Mouse (Mus musculus) G1E (cell line): Measurements from ENCODE around the gene Armc8. TPM values are rescaled to one million over a fixed set of nuclear protein-coding genes. Genes with fewer than 3 reads are reported as not detected.

Source experiments
- ATAC-seq: 2 replicates; pipeline ENCODE4 v1.8.0; 2016; ENCODE audit warnings: mild to moderate bottlenecking; ENCODE audit not compliant: insufficient number of reproducible peaks, poor library complexity, low FRiP score, severe bottlenecking; ENCODE audit errors: extremely low read depth
- DNase-seq: peaks from one replicate; pipeline ENCODE4 v3.0.0; 2012; ENCODE audit warnings: low spot score
- H3K27me3 ChIP-seq: 2 replicates; pipeline ENCODE4 v1.6.1; 2012; ENCODE audit warnings: mild to moderate bottlenecking, low read length, inconsistent platforms; ENCODE audit not compliant: insufficient read depth
- H3K36me3 ChIP-seq: replicated peaks from 2 replicates; pipeline ENCODE3; 2012; ENCODE audit warnings: mild to moderate bottlenecking, inconsistent platforms
- H3K4me1 ChIP-seq: 2 replicates; pipeline ENCODE4 v1.6.1; 2012; ENCODE audit warnings: low read depth, low read length, inconsistent platforms, mixed read lengths; ENCODE audit not compliant: insufficient read depth
- H3K4me3 ChIP-seq: 2 replicates; pipeline ENCODE4 v1.5.1; 2012; ENCODE audit warnings: low read depth, mild to moderate bottlenecking, inconsistent platforms, low read length, moderate library complexity, mixed read lengths
- H3K9me3 ChIP-seq: replicated peaks from 2 replicates; pipeline ENCODE4 v1.6.1; 2012; ENCODE audit warnings: inconsistent platforms
- CTCF ChIP-seq: IDR thresholded peaks from 2 replicates; pipeline ENCODE4 v1.5.1; 2012; ENCODE audit warnings: low read depth, low read length, inconsistent platforms, mixed read lengths
- GATA1 ChIP-seq: IDR thresholded peaks from 2 replicates; pipeline ENCODE4 v1.6.1; 2012; ENCODE audit warnings: borderline replicate concordance, low read length, inconsistent platforms, mixed read lengths
- GATA2 ChIP-seq: IDR thresholded peaks from 2 replicates; pipeline ENCODE4 v1.6.1; 2012; ENCODE audit warnings: low read depth, low read length, inconsistent platforms, borderline replicate concordance
- POLR2AphosphoS5 ChIP-seq: IDR thresholded peaks from 2 replicates; pipeline ENCODE4 v1.6.1; 2012; ENCODE audit warnings: low read depth, low read length, inconsistent platforms; ENCODE audit not compliant: insufficient replicate concordance
- TAL1 ChIP-seq: conservative IDR thresholded peaks from 2 replicates; pipeline ENCODE4 v1.6.1; 2012; ENCODE audit warnings: low read depth, low read length, inconsistent platforms, mixed read lengths
- polyA plus RNA-seq: library from polyadenylated mRNA; stranded (reverse); fragments of >175 nt; gene quantifications from 2 replicates; pipeline ENCODE4 v1.2.3, GENCODE M21; 2012
- total RNA-seq, 2 experiments: library from RNA; stranded (forward) in 1 of 2; stranded (reverse) in 1 of 2; fragments of 200-1000 nt in 1 of 2; fragments of >200 nt in 1 of 2; fragmentation: Nextera tagmentation in 1 of 2; gene quantifications; 2 replicates each; pipeline ENCODE4 v1.2.3; 2014 to 2017

Gene Armc8
- total and polyA plus RNA-seq, 3 experiments: 3.6 to 29.1 (median 27.8) TPM

DNA sequence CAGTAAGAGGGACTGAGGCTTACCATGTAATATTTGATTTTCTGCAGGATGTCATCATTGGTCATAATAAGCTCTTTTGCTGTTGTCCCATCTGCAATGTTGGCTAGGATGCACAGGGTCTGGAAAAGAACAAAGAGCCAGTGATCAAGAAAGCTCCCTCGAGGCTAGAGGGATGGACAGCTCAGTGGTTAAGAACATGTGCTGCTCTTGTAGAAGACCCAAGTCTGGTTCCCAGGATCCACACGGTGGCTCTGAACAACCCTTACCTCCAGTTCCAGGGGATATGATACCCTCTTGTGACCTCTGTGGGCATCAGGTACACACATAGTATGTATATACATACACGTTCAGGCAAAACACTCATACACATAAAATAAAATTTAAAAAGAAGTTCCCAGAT lies 80.9 kb downstream of the Armc8 start:
- H3K9me3 ChIP-seq: no peaks in the 10 kb centered on the region
- DNase-seq: no peak
- no peak for TF ChIP-seq CTCF
- TF ChIP-seq POLR2AphosphoS5: no peak
- no peak for TF ChIP-seq GATA1
- no peak for TF ChIP-seq TAL1
- TF ChIP-seq GATA2: no peak
- H3K36me3 ChIP-seq: peaks cover 86% of the 10 kb centered on the region
- no peak overlapping the region for H3K4me3 ChIP-seq
- H3K27me3 ChIP-seq: no peaks in the 10 kb centered on the region
- no peak for ATAC-seq
- H3K4me1 ChIP-seq: peaks cover 27% of the 10 kb centered on the region

DNA sequence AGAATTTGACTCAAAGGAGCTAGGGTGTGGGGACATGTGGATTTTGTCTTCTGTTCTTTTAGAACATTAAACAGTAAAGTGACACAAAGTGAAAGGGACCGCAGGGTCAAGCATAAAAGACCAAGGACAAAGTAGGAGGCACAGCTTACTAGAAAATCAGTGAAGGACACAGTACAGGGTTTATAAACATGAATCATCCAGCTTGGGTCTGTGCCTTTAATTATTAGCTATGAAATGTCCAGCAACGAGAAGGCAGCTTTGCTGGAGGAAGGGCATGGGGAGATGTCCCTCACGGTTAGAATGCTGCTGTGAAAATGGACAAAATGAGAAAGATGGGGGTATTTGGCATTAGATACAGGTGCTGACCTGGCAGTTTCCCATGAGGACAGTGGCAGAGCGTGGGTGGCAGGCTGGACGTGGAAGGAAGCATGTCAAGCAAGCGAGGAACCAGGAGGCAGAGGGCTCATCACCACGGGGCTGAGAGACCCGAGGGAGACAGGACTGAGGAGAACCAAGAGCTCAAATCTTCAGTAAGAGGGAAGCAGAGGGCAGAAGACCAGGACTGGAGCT lies 81.5 kb downstream of the Armc8 start:
- no peaks in the 10 kb centered on the region for H3K9me3 ChIP-seq
- TF ChIP-seq CTCF (no peak), TAL1 (no peak), GATA1 (no peak), GATA2 (no peak), POLR2AphosphoS5 (no peak)
- no peak overlapping the region for H3K4me3 ChIP-seq
- DNase-seq: no peak
- H3K4me1 ChIP-seq: peaks cover 27% of the 10 kb centered on the region
- ATAC-seq: no peak
- H3K36me3 ChIP-seq: peaks cover 86% of the 10 kb centered on the region
- no peaks in the 10 kb centered on the region for H3K27me3 ChIP-seq

- Histone ChIP-seq H3K36me3 (peaks cover 93% of the 10 kb centered on the region), H3K4me1 (peaks cover 27% of the 10 kb centered on the region), H3K4me3 (no peak overlapping the region), H3K9me3 (no peaks in the 10 kb centered on the region), H3K27me3 (no peaks in the 10 kb centered on the region)
- ATAC-seq (peak; percentile 95), DNase-seq (peak; percentile 63)
- TF ChIP-seq CTCF (no peak), POLR2AphosphoS5 (no peak), GATA1 (no peak), GATA2 (no peak), TAL1 (no peak)
Measured at GRCm38 (mm10) chr9:99485144-99485543, 83.6 kb downstream of the Armc8 start.

DNA sequence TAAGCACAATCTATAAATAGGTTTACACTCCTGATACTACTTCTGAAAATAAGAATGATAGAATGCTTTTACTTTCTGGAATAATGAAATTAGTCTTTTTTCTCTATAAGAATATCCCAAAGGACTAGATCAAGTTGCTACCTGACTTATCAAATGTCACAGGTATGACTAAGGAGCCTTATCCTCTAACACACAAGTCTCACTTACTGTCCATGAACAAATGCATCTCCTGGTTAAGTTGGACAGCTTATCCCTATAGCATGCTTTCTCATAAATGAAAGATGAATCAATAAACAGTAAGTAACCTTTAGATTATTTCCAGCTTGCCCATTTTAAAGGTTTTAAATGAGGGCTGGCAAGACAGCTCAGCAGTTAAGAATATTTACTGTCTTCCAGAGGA lies 84.1 kb downstream of the Armc8 start:
- Histone ChIP-seq H3K4me1 (peaks cover 27% of the 10 kb centered on the region), H3K4me3 (no peak overlapping the region), H3K9me3 (no peaks in the 10 kb centered on the region), H3K36me3 (peaks cover 90% of the 10 kb centered on the region), H3K27me3 (no peaks in the 10 kb centered on the region)
- ATAC-seq (no peak), DNase-seq (no peak)
- TF ChIP-seq POLR2AphosphoS5 (no peak), TAL1 (no peak), GATA2 (no peak), GATA1 (no peak), CTCF (no peak)

DNA sequence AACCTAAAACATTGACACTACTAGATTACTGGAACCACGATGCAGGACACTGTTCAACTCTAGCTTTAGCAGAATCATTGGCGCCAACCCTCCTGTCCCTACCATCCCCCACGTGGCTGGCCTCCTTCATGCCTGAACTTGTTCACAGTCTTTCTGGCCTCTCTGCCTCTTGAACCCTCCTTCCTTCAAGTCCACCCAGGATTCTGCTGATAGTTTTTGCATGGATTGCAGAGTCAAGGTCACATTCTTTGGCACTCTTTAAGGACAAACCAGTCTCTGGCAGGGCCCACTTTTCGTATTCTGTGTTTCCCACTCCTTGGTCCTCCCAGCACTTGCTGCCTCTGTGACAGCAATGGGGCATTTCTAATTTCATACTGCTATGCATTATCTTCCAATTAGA lies 85.5 kb downstream of the Armc8 start:
- Histone ChIP-seq H3K9me3 (no peaks in the 10 kb centered on the region), H3K36me3 (peaks cover 89% of the 10 kb centered on the region), H3K4me1 (peaks cover 30% of the 10 kb centered on the region), H3K4me3 (no peak overlapping the region), H3K27me3 (no peaks in the 10 kb centered on the region)
- no peak for ATAC-seq
- DNase-seq: no peak
- TF ChIP-seq GATA1 (no peak), GATA2 (no peak), CTCF (no peak), POLR2AphosphoS5 (no peak), TAL1 (no peak)

DNA sequence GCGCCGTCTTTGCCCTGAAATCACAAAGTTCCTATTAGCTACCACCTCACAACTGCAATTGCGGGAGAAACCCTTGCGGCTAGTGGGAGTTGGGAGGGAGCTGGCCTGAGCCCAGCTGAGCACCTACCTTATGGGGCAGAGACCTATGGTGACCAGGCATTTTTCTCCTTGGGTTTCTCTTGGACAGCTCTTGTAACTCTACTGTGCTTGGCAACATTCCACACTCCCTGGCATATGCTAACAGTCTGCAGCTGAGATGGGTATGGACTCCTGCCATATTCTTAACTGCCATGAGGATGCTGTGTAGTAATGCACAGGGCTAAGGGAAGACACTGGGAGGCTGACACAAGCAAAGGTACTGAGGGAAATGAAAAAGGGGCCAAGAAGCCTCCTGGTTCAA lies 87.9 kb downstream of the Armc8 start:
- Histone ChIP-seq H3K36me3 (peaks cover 78% of the 10 kb centered on the region), H3K9me3 (no peaks in the 10 kb centered on the region), H3K4me1 (peaks cover 24% of the 10 kb centered on the region), H3K4me3 (no peak overlapping the region), H3K27me3 (no peaks in the 10 kb centered on the region)
- ATAC-seq: no peak
- DNase-seq: no peak
- no peak for TF ChIP-seq TAL1

DNA sequence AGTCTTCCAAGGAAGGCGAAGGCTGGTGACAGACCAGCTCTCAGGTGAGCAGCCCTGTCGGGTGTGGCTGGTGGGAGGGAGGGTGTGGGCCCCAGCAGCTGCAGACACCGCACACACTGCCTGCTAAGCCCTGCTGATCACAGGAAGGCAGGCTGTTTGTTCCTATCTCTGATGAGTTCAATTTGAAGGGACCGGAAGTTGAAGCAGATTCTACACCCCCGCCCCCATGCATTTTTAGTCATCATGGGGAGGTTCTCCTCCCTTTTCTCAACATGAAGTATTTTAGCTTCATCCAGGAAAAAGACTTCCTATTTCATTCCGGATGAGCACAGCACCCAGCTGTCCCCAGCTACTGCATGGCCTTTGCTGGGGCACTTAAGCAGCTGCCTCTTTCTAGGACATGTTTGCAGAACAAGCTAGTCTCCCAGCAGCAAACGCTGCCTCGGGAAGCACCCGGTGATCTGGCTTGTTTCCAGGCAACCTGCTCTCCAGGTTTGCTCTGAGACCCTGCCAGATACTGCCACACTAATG lies 89.5 kb downstream of the Armc8 start:
- Histone ChIP-seq H3K9me3 (no peaks in the 10 kb centered on the region), H3K4me1 (peaks cover 10% of the 10 kb centered on the region), H3K4me3 (no peak overlapping the region), H3K36me3 (peaks cover 84% of the 10 kb centered on the region), H3K27me3 (no peaks in the 10 kb centered on the region)
- TF ChIP-seq POLR2AphosphoS5 (no peak), TAL1 (no peak), GATA1 (no peak), GATA2 (no peak)
- ATAC-seq (peak; percentile 40), DNase-seq (no peak)
